Mouse (Mus musculus): ENCODE results near the gene Pum3. TPM values are rescaled to one million over a fixed set of nuclear protein-coding genes. Genes with fewer than 3 reads are reported as not detected.
"Not testable (repeated sequence)": the region's sequence is repeated elsewhere in the genome, so short reads cannot be mapped to it uniquely, and the experiment has no call there.

Pum3 gene
- polyA plus RNA-seq, 2 experiments from 2014 or later, result 85.9 to 96.9 TPM

DNA sequence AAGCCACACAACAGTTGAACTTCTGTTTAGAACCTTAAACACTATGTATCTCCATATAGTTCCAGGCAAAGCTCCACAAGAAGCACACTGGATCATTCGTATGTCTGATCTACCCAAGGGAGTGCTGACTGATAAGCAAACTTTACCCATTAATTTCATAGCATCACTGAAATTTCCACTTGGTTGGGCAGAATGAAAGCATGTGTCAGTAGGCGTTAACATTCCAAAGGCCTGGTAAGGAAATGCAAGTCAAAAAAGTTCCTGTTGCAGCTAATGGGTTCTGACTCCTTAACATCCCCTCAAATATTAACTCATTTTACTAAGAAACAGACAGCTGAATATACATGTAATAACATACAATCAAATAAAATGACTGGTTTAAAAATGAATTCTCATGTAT lies 37.2 kb downstream of the Pum3 start:
- ATAC-seq, result no peak

- no peak for ATAC-seq
Measured at GRCm38 (mm10) chr19:27391344-27391743, 38.3 kb downstream of the Pum3 start.

DNA sequence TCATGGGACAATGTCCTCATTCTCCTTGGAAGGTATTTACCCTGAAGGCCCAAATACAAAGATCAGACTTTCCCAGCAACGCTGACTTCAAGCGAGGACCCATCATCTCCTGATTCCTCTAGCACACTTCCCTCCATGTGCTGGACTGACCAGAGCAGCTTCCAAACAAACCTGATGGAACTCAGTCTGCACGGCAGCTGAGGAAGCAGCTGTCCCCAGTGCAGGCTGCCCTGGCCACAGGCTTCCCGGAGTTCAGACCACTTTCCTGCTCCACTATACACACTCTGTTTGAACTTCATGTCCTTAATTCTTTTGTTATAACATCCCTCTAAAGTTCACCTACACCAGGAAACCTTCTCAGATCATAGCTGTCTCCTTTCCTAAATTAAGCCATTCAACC lies 40.1 kb downstream of the Pum3 start:
- not testable (repeated sequence) for ATAC-seq

- no peak for ATAC-seq
Measured at GRCm38 (mm10) chr19:27385304-27385703, 44.3 kb downstream of the Pum3 start.

GRCm38 (mm10) chr19:27383266-27383665 lies 46.4 kb downstream of the Pum3 start:
- ATAC-seq, result no peak

DNA sequence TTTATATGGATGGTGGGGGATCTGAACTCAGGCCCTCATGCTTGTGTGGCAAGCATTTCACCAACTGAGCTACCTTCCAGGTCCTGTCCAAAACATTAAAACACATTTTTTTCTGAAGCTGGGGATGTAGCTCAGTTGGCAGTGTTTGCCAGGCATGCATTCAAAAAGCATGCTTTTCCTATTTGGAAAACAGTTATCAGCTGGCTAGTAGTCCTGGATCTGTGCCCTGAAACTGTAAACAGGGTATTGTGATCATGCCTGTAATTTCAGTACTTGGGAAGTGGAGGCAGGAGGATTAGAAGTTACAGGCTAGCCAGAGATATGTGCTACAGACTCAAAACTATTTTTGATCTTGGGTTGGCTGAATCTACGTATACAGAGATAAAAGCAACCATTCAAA lies 47.5 kb downstream of the Pum3 start:
- no peak for ATAC-seq

- no peak for ATAC-seq
Measured at GRCm38 (mm10) chr19:27379712-27380401, 49.8 kb downstream of the Pum3 start.

GRCm38 (mm10) chr19:27370784-27371183 lies 58.8 kb downstream of the Pum3 start:
- no peak for ATAC-seq

DNA sequence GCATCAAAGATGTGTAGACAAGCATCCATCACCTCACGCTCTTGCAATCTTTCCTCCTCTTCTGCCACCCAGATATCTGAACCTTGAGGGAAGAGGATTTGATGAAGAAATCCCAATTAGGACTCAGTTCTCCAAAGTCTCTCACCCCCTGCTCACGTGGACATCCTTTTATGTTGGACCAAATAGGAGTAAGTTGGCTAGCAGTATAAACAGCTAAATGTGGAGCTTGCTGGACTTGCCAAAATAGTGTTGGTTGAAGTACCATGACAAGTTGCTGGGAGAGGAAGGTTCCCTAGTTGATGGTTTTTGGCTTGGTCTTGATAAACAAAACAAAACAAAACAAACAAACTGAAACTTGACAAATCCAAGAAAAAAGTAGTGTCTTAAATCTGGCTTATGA lies 59.5 kb downstream of the Pum3 start:
- ATAC-seq, result no peak

DNA sequence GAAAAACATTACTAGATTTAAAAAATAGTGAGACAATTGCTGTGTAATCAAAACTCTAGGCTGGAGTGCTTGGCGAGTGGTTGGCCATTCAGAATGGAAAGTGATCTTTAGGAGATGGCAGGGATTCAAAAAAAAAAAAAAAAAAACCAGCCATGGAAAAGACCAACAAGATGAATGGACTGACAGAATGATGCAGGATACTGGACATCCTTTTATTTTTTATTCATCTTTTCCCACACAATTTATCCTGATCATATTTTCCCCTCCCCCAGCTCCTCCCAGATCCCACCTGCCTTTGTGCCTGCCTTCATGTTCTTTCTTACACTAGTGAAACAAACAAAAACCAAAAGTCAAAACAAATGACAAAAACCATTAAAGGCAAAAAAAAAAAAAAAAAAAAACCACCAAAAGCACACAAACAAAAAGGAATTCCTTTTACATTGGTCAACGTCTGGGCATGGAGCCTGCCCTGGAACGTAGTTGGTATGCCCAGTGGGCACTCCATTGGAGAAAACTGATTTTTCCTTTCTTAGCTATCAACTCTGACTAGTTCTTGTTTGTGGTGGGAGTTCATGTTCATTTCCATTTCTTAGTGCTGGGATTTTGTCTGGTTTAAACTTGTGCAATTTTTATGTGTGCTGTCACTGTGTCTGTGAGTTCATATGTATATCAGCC lies 60.0 kb downstream of the Pum3 start:
- ATAC-seq, result no peak

- ATAC-seq, result no peak
Measured at GRCm38 (mm10) chr19:27366113-27366746, 63.4 kb downstream of the Pum3 start.

DNA sequence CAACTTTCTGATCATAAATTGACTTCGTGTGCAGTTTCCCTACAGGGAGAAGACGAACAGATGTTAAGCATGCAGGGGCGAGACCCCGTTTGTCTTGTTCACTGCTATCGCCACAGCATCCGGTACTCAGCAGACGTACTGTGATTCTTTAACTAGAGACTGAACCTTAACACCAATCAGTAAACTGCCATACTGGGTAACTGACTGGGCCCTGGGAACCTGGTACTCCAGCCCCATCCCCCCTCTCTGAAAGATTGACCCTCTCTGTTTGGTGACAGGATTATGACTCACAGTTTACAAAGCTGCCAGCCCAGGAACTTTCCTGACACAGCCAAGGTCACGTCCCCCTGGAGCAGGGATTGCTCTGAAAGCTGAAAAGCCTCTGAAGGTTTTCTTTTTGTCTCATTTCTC lies 65.1 kb downstream of the Pum3 start:
- ATAC-seq, result no peak

- ATAC-seq, result no peak
Measured at GRCm38 (mm10) chr19:27363891-27364290, 65.7 kb downstream of the Pum3 start.

DNA sequence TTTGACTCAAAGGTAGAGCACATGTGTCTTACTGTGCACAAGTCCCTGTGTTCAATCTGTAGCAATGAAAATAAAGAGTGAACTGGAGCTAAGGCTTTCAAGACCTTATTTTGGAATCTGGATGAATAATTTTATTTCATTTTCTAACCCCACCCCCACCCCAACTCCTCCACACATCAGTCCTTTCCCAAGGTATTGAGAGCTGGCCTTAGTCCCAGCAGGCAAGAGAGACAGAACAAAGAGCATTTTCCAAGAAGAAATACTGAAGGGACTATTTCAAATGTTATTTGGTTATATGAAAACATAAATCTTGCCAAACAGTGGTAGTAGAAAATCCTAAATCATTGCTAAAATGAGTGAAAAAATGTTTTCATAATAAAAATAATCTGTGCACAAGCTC lies 69.2 kb downstream of the Pum3 start:
- ATAC-seq, result no peak

DNA sequence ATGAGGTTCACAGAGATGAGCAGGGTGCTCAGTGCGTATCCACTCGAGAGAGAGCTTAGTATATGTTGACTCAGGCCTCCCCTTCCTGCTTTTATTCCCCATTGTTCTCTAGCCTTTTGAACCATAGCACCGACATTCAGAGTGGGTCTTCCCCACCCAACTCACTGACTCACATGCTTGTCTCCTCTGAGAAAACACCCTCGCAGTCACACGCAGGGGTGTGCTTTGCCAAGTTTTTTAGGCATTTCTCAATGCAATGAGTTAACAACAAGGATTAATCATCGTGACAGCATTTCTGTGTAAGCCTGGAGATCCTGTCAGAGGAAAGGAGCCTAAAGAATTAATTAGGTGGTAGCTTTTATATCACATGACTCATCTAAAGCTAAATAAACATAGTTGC lies 77.9 kb downstream of the Pum3 start:
- no peak for ATAC-seq

GRCm38 (mm10) chr19:27346501-27346900 lies 83.1 kb downstream of the Pum3 start:
- no peak for ATAC-seq

Other genes starting within 250 kb of the Pum3 start
- gene Vldlr, start 213.3 kb downstream of the Pum3 start, polyA plus RNA-seq (2017; shearing (Covaris generic)), result not detected
- gene Kcnv2, start 107.2 kb downstream of the Pum3 start, polyA plus RNA-seq (2017; shearing (Covaris generic)), result under 1 TPM in 1 of 2 experiments, not detected in 1; 0.08 TPM